Mouse (Mus musculus) embryonic fibroblast, embryonic 13.5 days (primary cell): ENCODE data around the gene Fam173a. TPM values are rescaled to one million over a fixed set of nuclear protein-coding genes. Genes with fewer than 3 reads are reported as not detected.
"Not testable (repeated sequence)": the region's sequence is repeated elsewhere in the genome, so short reads cannot be mapped to it uniquely, and the experiment has no call there.

ENCODE experiments used
- H3K27ac ChIP-seq: 2 replicates; pipeline ENCODE4 v1.5.1; 2012; ENCODE audit warnings: low read length, control low read depth, inconsistent platforms; ENCODE audit not compliant: insufficient read depth
- H3K4me1 ChIP-seq: 2 replicates; pipeline ENCODE4 v1.6.1; 2011; ENCODE audit warnings: low read length; ENCODE audit not compliant: control insufficient read depth, insufficient read depth
- H3K4me3 ChIP-seq: 2 replicates; pipeline ENCODE4 v1.5.1; 2011; ENCODE audit warnings: mild to moderate bottlenecking, control low read depth, low read length; ENCODE audit not compliant: insufficient read depth
- CTCF ChIP-seq: IDR thresholded peaks from 2 replicates; pipeline ENCODE4 v1.5.1; 2011; ENCODE audit warnings: mild to moderate bottlenecking, control low read depth, low read length, moderate library complexity, borderline replicate concordance; ENCODE audit not compliant: insufficient read depth
- POLR2A ChIP-seq: IDR thresholded peaks from 2 replicates; pipeline ENCODE4 v1.6.1; 2011; ENCODE audit warnings: low read depth, mild to moderate bottlenecking, control low read depth, low read length, moderate library complexity
- polyA plus RNA-seq: library from polyadenylated mRNA; stranded (reverse); fragments of >200 nt; gene quantifications from 2 replicates; pipeline ENCODE4 v1.2.4, GENCODE M21; 2011; ENCODE audit warnings: low read depth; ENCODE audit not compliant: missing spikeins, insufficient read length

Fam173a gene
- polyA plus RNA-seq, 1 experiment, result 25.4 TPM

- TF ChIP-seq POLR2A, result no peak
- no peak for TF ChIP-seq CTCF
- Histone ChIP-seq H3K4me3 (no peak overlapping the region), H3K4me1 (peaks cover 3% of the 10 kb centered on the region; the same call in 1 of the 2 replicates), H3K27ac (no peak overlapping the region)
Measured at GRCm38 (mm10) chr17:25748238-25748637, 44.5 kb downstream of the Fam173a start.

- Histone ChIP-seq H3K4me1 (no peaks in the 10 kb centered on the region), H3K27ac (no peak overlapping the region), H3K4me3 (no peak overlapping the region)
- TF ChIP-seq CTCF, result no peak
- TF ChIP-seq POLR2A, result no peak
Measured at GRCm38 (mm10) chr17:25744311-25744710, 48.4 kb downstream of the Fam173a start.

GRCm38 (mm10) chr17:25743831-25744230 lies 48.9 kb downstream of the Fam173a start:
- H3K4me3 ChIP-seq, result no peak overlapping the region
- H3K27ac ChIP-seq, result no peak overlapping the region
- no peak for TF ChIP-seq POLR2A
- TF ChIP-seq CTCF, result no peak
- no peaks in the 10 kb centered on the region for H3K4me1 ChIP-seq

DNA sequence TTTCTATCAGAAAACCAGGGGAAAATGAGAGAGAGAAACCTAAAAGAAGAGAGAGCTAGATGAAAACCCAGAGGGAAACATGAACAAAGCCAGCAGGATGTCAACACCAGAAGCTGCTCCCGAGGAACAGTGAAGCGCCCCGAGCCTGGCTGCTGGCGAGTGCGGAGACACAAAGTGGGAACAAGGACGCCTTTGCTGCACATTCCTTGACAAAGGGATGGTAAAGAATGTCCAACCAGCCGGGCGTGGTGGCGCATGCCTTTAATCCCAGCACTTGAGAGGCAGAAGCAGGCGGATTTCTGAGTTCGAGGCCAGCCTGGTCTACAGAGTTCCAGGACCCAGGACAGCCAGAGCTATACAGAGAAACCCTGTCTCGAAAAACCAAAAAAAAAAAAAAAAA lies 51.2 kb downstream of the Fam173a start:
- H3K27ac ChIP-seq, H3K4me1 ChIP-seq, H3K4me3 ChIP-seq: not testable (repeated sequence)

Other genes with a start within 250 kb of the Fam173a start
- 0.27 and 0.28 TPM in 2 replicates for gene Sox8, start 222.2 kb downstream of the Fam173a start, polyA plus RNA-seq
- gene Lmf1, start 213.8 kb downstream of the Fam173a start, polyA plus RNA-seq, result 15.2 and 19.2 TPM in 2 replicates
- not detected in 2 replicates for gene Gng13, start 75.7 kb downstream of the Fam173a start, polyA plus RNA-seq
- 9.0 and 10.7 TPM in 2 replicates for gene Chtf18, start 65.5 kb downstream of the Fam173a start, polyA plus RNA-seq
- gene Rpusd1, start 65.2 kb downstream of the Fam173a start, polyA plus RNA-seq, result 10.0 and 13.0 TPM in 2 replicates
- not detected in 2 replicates for gene Mslnl, start 56.9 kb downstream of the Fam173a start, polyA plus RNA-seq
- gene Msln, start 38.5 kb downstream of the Fam173a start, polyA plus RNA-seq, result 2.3 and 3.3 TPM in 2 replicates
- gene Narfl, start 19.1 kb downstream of the Fam173a start, polyA plus RNA-seq, result 14.6 and 20.3 TPM in 2 replicates
- gene Haghl, start 7.2 kb downstream of the Fam173a start, polyA plus RNA-seq, result 18.1 and 23.8 TPM in 2 replicates
- gene Ccdc78, start 6.3 kb downstream of the Fam173a start, polyA plus RNA-seq, result not detected in 2 replicates
- 2.0 TPM in 1 of 2 replicates, not detected in the other for gene AC134908.4, start 2.8 kb upstream of the Fam173a start, polyA plus RNA-seq
- 24.8 and 33.5 TPM in 2 replicates for gene Metrn, start 4.2 kb upstream of the Fam173a start, polyA plus RNA-seq
- gene Fbxl16, start 16.2 kb upstream of the Fam173a start, polyA plus RNA-seq, result 4.1 and 4.7 TPM in 2 replicates
- 13.0 and 14.5 TPM in 2 replicates for gene Wdr24, start 30.7 kb upstream of the Fam173a start, polyA plus RNA-seq
- gene Jmjd8, start 36.0 kb upstream of the Fam173a start, polyA plus RNA-seq, result 24.4 and 27.9 TPM in 2 replicates
- 115 and 118 TPM in 2 replicates for gene Stub1, start 40.5 kb upstream of the Fam173a start, polyA plus RNA-seq
- gene Rhbdl1, start 44.4 kb upstream of the Fam173a start, polyA plus RNA-seq, result 1.8 and 2.1 TPM in 2 replicates
- 0.63 TPM in 1 of 2 replicates, not detected in the other for gene Gm20683, start 48.9 kb upstream of the Fam173a start, polyA plus RNA-seq
- gene Rhot2, start 52.0 kb upstream of the Fam173a start, polyA plus RNA-seq, result 21.0 and 29.7 TPM in 2 replicates
- 5.9 and 11.4 TPM in 2 replicates for gene Wdr90, start 68.6 kb upstream of the Fam173a start, polyA plus RNA-seq
- gene Mcrip2, start 75.9 kb upstream of the Fam173a start, polyA plus RNA-seq, result 7.1 and 9.8 TPM in 2 replicates
- 14.4 and 19.7 TPM in 2 replicates for gene Mettl26, start 82.2 kb upstream of the Fam173a start, polyA plus RNA-seq
- gene Wfikkn1, start 88.0 kb upstream of the Fam173a start, polyA plus RNA-seq, result 0.38 and 0.83 TPM in 2 replicates
- gene Rab40c, start 126.8 kb upstream of the Fam173a start, polyA plus RNA-seq, result 21.5 and 23.9 TPM in 2 replicates
- gene Pigq, start 152.0 kb upstream of the Fam173a start, polyA plus RNA-seq, result 47.8 and 48.0 TPM in 2 replicates
- gene Nhlrc4, start 152.1 kb upstream of the Fam173a start, polyA plus RNA-seq, result not detected in 2 replicates
- not detected in 2 replicates for gene A930017K11Rik, start 159.7 kb upstream of the Fam173a start, polyA plus RNA-seq
- gene Capn15, start 192.9 kb upstream of the Fam173a start, polyA plus RNA-seq, result 10.1 and 10.9 TPM in 2 replicates